Mouse (Mus musculus): ENCODE results near the gene Spink8. TPM values are rescaled to one million over a fixed set of nuclear protein-coding genes. Genes with fewer than 3 reads are reported as not detected.

The Spink8 gene
- total RNA-seq, 1 experiment from 2014 or later: 18.3 TPM

DNA sequence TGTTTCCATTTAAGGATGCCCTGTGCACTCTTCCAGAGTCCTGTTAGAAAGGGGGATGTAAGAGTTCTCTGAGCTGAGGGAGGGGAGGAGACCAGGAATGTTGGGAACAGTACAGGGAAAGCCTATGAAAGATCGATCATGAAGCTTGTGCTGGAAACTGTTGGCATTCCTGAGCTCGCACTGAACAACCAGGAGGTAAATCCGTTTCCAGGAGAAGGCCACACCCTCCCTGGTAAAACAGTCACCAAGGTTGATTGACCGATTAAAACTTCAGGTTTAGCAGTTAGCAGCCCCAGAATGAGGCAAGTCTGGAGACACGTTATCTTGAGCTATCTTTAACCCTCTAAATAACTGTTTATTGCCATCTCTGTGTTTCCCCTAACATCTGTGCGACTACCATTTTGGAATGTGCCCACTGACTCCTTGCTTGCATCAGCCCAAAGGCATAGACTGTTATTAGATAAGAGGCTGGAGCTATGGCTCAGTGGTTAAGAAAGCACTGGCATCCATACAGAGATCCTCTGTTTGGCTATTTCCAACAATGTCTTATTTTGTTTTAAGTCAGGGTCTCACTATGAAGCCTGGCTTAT lies 59.0 kb downstream of the Spink8 start:
- DNase-seq: no peak

DNA sequence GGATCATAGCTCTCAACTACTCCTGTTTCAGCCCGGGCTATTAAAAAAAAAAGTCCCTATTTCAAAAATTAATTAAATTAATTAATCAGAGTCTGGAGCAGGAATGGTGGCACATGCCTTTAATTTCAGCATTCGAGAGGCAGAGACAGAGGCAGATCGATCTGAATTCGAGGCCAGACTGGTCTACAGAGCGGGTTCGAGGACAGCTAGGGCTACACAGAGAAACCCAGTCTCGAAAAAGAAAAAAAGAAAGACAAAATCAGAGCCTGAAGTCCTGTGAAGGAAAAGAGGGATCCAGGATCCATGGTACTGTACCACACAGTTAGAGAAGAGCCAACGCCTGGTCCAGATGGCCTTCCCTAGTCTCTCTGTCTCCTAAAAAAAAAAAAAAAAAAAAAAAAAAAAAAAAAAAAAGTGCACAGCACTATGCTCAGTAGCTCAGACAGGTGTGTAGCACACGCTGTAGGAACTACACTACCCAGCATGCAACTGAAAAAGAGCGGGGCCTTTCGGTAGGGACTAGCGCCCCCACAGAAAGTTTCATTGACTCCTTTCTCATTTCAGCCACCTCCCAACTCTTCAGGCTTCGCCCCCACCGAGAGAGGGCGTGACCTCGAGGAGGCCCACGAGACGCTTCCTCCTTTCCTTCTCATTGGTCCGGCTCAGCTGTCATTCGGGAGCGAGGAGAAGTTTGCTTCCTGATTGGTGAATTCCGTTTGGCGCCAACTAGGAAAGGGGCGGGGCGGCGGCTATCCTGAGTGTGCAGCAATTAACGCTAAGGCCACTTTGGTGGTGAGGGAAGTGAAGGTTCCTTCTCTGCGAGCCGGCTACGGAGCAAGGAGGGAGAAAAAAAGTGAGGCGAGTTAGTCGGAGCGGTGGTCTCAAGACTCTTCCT lies 63.0 kb downstream of the Spink8 start, which contains the start of gene Cdc25a:
Gene Cdc25a (plus strand): TSS at position 783 of the 895 bp plus-strand sequence.
- peak; percentile 96 for DNase-seq

DNA sequence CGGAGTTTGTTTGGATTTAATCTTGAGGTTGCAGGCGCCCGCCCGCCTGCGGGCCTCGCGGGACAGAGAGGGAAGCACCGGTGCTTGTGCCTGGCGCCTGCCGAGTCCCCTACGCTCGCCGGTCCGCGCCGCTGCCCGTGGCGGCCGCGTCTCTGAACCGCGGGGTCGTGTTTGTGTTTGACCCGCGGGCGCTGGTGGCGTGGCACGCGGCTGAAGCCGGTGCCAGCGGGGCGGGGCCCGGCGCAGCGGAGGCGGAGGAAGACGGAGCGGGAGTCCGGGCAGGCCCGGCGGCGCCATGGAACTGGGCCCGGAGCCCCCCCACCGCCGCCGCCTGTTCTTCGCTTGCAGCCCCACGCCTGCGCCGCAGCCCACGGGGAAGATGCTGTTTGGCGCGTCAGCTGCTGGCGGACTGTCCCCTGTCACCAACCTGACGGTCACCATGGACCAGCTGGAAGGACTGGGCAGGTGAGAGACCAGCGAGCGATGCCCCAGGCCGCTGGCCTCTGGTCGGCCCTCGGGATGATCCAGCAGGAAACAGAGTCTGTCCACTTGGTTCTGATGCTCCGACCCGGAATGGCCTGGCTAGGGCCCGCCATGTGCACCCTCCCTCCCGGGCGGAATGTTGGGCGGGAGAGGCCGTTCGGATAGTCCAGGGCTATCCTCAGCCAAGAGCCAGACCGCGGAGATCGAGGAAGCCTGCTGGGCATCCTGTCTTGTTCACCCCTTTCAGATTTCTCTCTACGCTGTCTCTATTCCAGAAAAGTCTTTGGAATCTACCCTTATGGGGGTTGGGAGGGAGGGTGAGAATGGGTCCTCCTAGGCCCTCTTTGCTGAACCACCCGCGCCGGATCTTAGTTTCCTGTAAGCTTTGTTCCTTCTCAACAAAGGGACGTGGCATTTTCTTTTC lies 63.9 kb downstream of the Spink8 start:
- peak; percentile 78 for DNase-seq

Other genes with a start within 250 kb of the Spink8 start
- not detected in 2 replicates for gene Fbxw15, start 244.0 kb upstream of the Spink8 start, total RNA-seq (2021)
- not detected in 2 replicates for gene Fbxw24, start 186.2 kb upstream of the Spink8 start, total RNA-seq (2021)
- gene Fbxw25, start 147.6 kb upstream of the Spink8 start, total RNA-seq (2021): not detected in 2 replicates
- not detected in 2 replicates for gene Fbxw18, start 109.6 kb upstream of the Spink8 start, total RNA-seq (2021)
- not detected in 2 replicates for gene Fbxw26, start 66.2 kb upstream of the Spink8 start, total RNA-seq (2021)
- not detected in 2 replicates for gene Fbxw27, start 21.6 kb upstream of the Spink8 start, total RNA-seq (2021)
- gene Nme6, start 20.5 kb downstream of the Spink8 start, total RNA-seq (2021): 23.1 and 32.1 TPM in 2 replicates
- gene Camp, start 37.3 kb downstream of the Spink8 start, total RNA-seq (2021): not detected in 2 replicates
- gene Cdc25a, start 63.3 kb downstream of the Spink8 start, total RNA-seq (2021): 11.5 and 12.9 TPM in 2 replicates
- 83.4 and 92.8 TPM in 2 replicates for gene Map4, start 119.2 kb downstream of the Spink8 start, total RNA-seq (2021)